Mouse (Mus musculus) liver, postnatal 0 days (tissue): Measurements from ENCODE around the gene Rere. TPM values are rescaled to one million over a fixed set of nuclear protein-coding genes. Genes with fewer than 3 reads are reported as not detected.
"Not testable (repeated sequence)": the region's sequence is repeated elsewhere in the genome, so short reads cannot be mapped to it uniquely, and the experiment has no call there.

Source experiments
- ATAC-seq: fragments of 200-750 bp; cut with Nextera tagmentation; 2 replicates; pipeline ENCODE4 v1.8.0; 2017; ENCODE audit warnings: mild to moderate bottlenecking, moderate library complexity
- DNase-seq: peaks from one replicate; pipeline ENCODE4 v3.0.0-alpha.2; 2016
- H3K27ac ChIP-seq: fragments of 300-500 bp; sonication (generic); 2 replicates; pipeline ENCODE4 v1.5.1; 2014; ENCODE audit warnings: antibody characterized with exemption, moderate library complexity, mild to moderate bottlenecking, low read depth
- H3K27me3 ChIP-seq: fragments of 300-500 bp; sonication (generic); 2 replicates; pipeline ENCODE4 v1.6.1; 2014; ENCODE audit warnings: low read length, control low read depth, mixed read lengths; ENCODE audit not compliant: insufficient read depth
- H3K36me3 ChIP-seq: fragments of 300-500 bp; sonication (generic); replicated peaks from 2 replicates; pipeline ENCODE4 v1.6.1; 2014; ENCODE audit warnings: mild to moderate bottlenecking, control low read depth, low read length, moderate library complexity, mixed read lengths; ENCODE audit not compliant: insufficient read depth
- H3K4me1 ChIP-seq: fragments of 300-500 bp; sonication (generic); 2 replicates; pipeline ENCODE4 v1.6.1; 2014; ENCODE audit warnings: antibody characterized with exemption, mild to moderate bottlenecking, control low read depth; ENCODE audit not compliant: insufficient read depth
- H3K4me2 ChIP-seq: fragments of 300-500 bp; sonication (generic); 2 replicates; pipeline ENCODE4 v1.6.1; 2014; ENCODE audit warnings: low read depth, mild to moderate bottlenecking, low read length, moderate library complexity, mixed read lengths
- H3K4me3 ChIP-seq: fragments of 300-500 bp; sonication (generic); 2 replicates; pipeline ENCODE4 v1.5.1; 2014; ENCODE audit warnings: low read depth, low read length
- H3K9ac ChIP-seq: fragments of 300-500 bp; sonication (generic); replicated peaks from 2 replicates; pipeline ENCODE4 v1.6.1; 2014; ENCODE audit warnings: mild to moderate bottlenecking, moderate library complexity
- H3K9me3 ChIP-seq: fragments of 300-500 bp; sonication (generic); 2 replicates; pipeline ENCODE4 v1.6.1; 2016; ENCODE audit warnings: mild to moderate bottlenecking, control low read depth, low read length, mixed read lengths
- CTCF ChIP-seq: sonication (generic); IDR thresholded peaks from 2 replicates; pipeline ENCODE4 v1.5.1; 2016; ENCODE audit warnings: antibody characterized with exemption, low read depth
- EP300 ChIP-seq: IDR thresholded peaks from 2 replicates; pipeline ENCODE4 v1.6.1; 2016; ENCODE audit warnings: antibody characterized with exemption, low read depth, mild to moderate bottlenecking
- WGBS: fragments of 180-500 bp; shearing (Covaris S2); extraction: QIAGEN DNeasy Blood & Tissue Kit; methylation state at CpG from one replicate; pipeline ENCODE4 v1.1.7; 2014; ENCODE audit not compliant: insufficient replicate concordance; 5-methylcytosine and 5-hydroxymethylcytosine counted together
- polyA plus RNA-seq: library from polyadenylated mRNA; unstranded; fragments of >200 nt; fragmentation: Nextera tagmentation; extraction: Ambion mirVana; gene quantifications from 2 replicates; pipeline ENCODE4 v1.2.1, GENCODE M21; 2015

The Rere gene
- polyA plus RNA-seq, 1 experiment from 2014 or later: 4.3 TPM

DNA sequence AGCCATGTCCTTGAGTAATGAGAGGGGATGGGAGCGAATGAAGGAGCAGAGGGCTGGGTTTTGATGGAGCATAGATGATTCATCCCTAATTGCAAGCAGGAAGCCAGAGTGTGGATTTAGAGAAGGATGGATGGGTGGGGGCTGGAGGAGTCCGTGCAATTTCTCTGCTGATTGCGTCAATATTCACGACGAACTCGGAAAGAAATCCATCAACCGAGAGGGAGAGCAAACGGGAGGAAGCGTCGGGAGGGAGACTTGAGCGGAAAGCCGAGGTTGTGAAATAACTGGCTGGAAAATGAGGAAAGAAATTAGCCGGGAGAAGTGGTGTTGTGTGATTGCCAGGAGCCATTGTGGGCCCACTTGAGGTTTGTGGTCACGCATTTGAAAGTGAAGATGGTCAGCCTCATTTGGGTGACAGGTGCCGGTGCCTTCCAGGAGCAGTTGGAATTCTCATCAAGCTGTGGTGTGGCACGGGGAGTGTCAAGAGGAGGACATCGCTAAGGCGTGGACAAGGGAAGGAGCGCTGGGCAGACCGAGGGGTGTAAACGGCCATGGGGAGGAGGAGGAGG is 14.7 kb upstream of the Rere start:
- Histone ChIP-seq H3K4me3 (no peak overlapping the region), H3K27ac (no peak overlapping the region), H3K36me3 (no peaks in the 10 kb centered on the region), H3K4me2 (no peak overlapping the region), H3K27me3 (no peaks in the 10 kb centered on the region), H3K9me3 (no peaks in the 10 kb centered on the region), H3K9ac (no peak overlapping the region), H3K4me1 (peaks cover 4% of the 10 kb centered on the region; the same call in 1 of the 2 replicates)
- DNase-seq (no peak), ATAC-seq (no peak)
- 45% methylated on average over 21 of the region's 21 CpGs for WGBS
- no peak for TF ChIP-seq CTCF
- no peak for TF ChIP-seq EP300

DNA sequence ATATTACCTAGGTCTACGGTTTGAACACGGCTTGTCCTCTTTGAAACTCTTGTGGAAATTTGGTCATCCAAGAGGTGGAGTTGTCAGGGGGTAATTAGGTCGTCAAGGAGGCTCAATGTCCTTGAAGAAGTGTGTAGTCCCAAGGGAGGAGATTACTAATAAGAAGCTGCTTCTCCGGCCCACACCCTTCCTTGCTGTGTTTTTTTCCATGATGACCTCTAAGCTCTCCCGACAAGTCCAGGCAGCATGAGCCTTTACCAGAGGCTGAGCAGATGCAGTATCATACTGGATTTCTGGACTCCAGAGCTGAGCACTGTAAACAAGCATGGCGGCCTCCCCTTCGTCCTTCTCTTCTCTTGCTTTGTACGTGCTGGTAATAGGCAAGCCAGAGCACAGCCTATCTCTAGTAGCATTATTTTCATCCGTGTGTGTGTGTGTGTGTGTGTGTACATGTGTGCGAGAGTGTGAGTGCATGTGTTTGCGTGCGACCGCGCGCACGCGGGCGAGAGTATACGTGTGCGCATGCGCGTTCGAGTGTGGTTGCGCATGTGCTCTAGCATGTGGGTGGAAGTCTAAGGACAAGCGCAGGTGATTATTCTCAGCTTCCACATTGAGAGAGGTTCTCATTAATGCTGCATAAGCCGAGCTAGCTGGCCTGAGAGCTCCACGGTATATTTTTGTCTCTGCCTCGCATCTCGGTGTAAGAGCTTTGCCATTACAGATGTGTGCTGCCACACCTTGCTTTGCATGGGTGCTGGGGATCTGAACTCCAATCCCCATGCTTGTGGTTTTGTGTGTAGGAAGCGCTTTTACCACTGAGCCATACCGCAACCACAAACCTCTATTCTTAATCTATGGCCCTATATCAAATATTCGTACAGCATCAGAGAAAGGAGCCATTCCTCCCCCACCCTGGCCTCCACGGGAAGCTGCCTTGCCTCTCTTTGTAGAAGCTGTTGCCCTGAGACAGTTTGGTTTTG is 12.5 kb upstream of the Rere start:
- H3K36me3 ChIP-seq: no peaks in the 10 kb centered on the region
- no peak overlapping the region for H3K4me2 ChIP-seq
- H3K9me3 ChIP-seq: no peaks in the 10 kb centered on the region
- DNase-seq (no peak), ATAC-seq (no peak)
- H3K4me1 ChIP-seq: peaks cover 11% of the 10 kb centered on the region
- H3K4me3 ChIP-seq: no peak overlapping the region
- no peaks in the 10 kb centered on the region for H3K27me3 ChIP-seq
- no peak overlapping the region for H3K27ac ChIP-seq
- no peak overlapping the region for H3K9ac ChIP-seq
- WGBS: 72% methylated on average over 33 of the region's 33 CpGs
- TF ChIP-seq CTCF (no peak), EP300 (no peak)

DNA sequence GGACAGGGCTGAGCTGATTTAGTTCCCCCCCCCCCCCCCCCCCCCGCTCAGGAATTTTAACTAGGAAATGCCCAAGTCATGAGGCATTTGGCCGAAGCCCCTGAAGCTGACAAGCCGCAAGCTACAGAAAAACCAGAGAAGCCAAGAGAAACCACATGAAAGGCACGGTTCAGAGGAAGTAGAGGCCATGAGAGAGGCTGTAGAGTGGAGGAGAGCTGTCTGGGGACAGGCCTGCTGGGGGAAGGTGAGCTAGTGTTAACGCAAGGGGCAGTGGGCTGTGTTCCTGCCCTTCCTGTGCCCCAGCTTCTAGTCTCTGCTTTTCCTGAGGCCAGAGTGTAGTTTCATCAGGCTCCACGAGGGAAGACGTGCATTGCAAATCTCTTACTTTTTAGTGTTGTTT is 11.8 kb upstream of the Rere start:
- no peak overlapping the region for H3K4me3 ChIP-seq
- H3K9me3 ChIP-seq: no peaks in the 10 kb centered on the region
- H3K27me3 ChIP-seq: no peaks in the 10 kb centered on the region
- WGBS: 8% methylated on average over 7 of the region's 7 CpGs
- H3K4me2 ChIP-seq: 0 out of 2 replicates have a peak overlapping the region, but pooled peaks have one; percentile 22
- no peaks in the 10 kb centered on the region for H3K36me3 ChIP-seq
- DNase-seq: no peak
- peaks cover 11% of the 10 kb centered on the region for H3K4me1 ChIP-seq
- TF ChIP-seq EP300 (no peak), CTCF (no peak)
- no peak; the same call in 1 of the 2 replicates for ATAC-seq
- H3K27ac ChIP-seq: no peak overlapping the region
- H3K9ac ChIP-seq: no peak overlapping the region

DNA sequence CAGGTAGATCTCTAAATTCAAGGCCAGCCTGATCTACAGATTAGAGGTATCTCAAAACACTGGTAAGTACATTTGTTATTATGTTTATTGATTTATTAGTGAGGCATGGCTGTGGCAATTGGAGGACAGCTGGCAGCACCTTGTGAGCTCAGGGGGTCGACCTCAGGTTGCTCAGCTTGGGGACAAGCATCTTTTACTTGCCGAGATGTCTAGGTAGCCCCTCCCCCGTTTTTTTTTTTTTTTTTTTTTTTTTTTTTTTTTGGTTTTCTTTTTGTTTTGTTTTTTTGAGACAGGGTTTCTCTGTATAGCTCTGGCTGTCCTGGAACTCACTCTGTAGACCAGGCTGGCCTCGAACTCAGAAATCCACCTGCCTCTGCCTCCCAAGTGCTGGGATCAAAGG is 10.7 kb upstream of the Rere start:
- not testable (repeated sequence) for H3K27me3 ChIP-seq, H3K9ac ChIP-seq, H3K36me3 ChIP-seq, H3K27ac ChIP-seq, ATAC-seq, H3K9me3 ChIP-seq, H3K4me3 ChIP-seq, DNase-seq, H3K4me2 ChIP-seq
- 48% methylated on average over 4 of the region's 4 CpGs for WGBS
- H3K4me1 ChIP-seq: peaks cover 11% of the 10 kb centered on the region

DNA sequence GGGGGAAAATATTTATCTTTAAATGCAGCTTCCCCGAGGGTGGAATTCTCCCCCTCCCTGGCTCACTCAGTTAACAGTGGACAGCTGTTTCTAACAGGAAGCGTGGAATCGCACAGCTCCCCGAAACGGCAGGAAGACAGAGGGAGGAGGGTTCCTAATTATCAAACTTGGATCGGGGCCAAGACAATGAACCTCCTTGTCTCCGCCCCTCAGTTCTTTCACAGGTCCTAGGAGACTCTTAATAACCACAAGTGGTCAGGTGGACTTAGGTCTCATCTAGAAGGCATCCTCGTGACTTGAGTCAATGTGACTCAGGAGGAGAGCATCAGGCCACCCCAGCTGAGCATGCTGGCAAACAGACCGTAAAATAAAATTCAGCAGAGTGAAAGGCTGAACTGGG is 8.7 kb upstream of the Rere start:
- Histone ChIP-seq H3K4me3 (no peak overlapping the region), H3K9ac (0 out of 2 replicates have a peak overlapping the region, but pooled peaks have one; percentile 6)

DNA sequence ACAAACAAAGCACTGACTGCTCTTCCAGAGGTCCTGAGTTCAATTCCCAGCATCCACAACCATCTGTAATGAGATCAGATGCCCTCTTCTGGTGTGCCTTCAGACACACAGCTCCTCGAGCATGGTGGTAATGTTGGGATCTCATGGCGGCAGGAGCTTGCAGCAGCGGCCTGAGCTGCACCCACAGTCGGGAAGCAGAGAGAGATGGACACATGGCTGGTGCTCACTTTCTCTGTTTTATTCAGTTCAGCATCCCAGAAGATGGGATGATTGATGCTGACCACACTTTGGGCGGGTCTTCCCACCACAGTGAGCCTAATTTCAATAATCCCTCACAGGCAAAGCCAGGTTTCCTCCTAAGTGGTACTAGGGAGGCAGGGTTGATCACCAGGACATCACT is 5.9 kb upstream of the Rere start:
- Histone ChIP-seq H3K9me3 (no peaks in the 10 kb centered on the region), H3K27ac (no peak overlapping the region), H3K36me3 (no peaks in the 10 kb centered on the region), H3K4me2 (no peak overlapping the region), H3K27me3 (no peaks in the 10 kb centered on the region), H3K4me3 (no peak overlapping the region), H3K9ac (no peak overlapping the region), H3K4me1 (peaks cover 9% of the 10 kb centered on the region; the same call in 1 of the 2 replicates)
- ATAC-seq: no peak
- TF ChIP-seq CTCF: no peak
- no peak for TF ChIP-seq EP300
- 77% methylated on average over 5 of the region's 5 CpGs for WGBS
- no peak for DNase-seq

More for the DNA sequence above, 8.7 kb upstream of the Rere start:
- TF ChIP-seq CTCF: no peak
- no peak; the same call in 1 of the 2 replicates for TF ChIP-seq EP300
- 0 out of 2 replicates have a peak overlapping the region, but pooled peaks have one; percentile 39 for H3K27ac ChIP-seq
- no peaks in the 10 kb centered on the region for H3K27me3 ChIP-seq
- WGBS: 22% methylated on average over 9 of the region's 9 CpGs
- H3K4me2 ChIP-seq: peak overlapping the region; percentile 39; the same call in 1 of the 2 replicates
- H3K9me3 ChIP-seq: no peaks in the 10 kb centered on the region
- DNase-seq: no peak
- peaks cover 11% of the 10 kb centered on the region for H3K4me1 ChIP-seq
- no peaks in the 10 kb centered on the region for H3K36me3 ChIP-seq
- ATAC-seq: peak; percentile 53

DNA sequence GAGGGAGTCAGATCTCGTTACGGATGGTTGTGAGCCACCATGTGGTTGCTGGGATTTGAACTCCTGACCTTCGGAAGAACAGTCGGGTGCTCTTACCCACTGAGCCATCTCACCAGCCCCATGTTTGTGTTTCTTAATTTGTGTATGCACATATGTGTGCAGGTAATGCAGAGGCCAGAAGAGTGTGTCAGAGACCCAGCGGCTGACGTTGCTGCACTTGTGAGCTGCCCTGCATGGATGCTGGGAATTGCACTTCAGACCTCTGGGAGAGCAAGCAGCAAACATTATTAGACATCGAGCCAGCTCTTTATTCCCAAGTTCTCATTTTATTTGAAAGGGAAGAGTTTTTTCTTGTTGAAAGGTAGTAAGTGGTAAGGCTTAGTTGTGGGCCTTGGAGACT is 2.1 kb upstream of the Rere start:
- not testable (repeated sequence) for H3K36me3 ChIP-seq, H3K27ac ChIP-seq, H3K4me2 ChIP-seq, H3K9ac ChIP-seq, H3K27me3 ChIP-seq, H3K9me3 ChIP-seq, H3K4me3 ChIP-seq, DNase-seq, ATAC-seq
- H3K4me1 ChIP-seq: peaks cover 14% of the 10 kb centered on the region
- WGBS: 84% methylated on average over 5 of the region's 7 CpGs
